Mouse (Mus musculus) thymus, adult 2 months (tissue): ENCODE data around the gene Sdc4. TPM values are rescaled to one million over a fixed set of nuclear protein-coding genes. Genes with fewer than 3 reads are reported as not detected.

Source experiments
- DNase-seq: peaks from one replicate; pipeline ENCODE4 v3.0.0; 2021
- H3K27ac ChIP-seq: fragments of 200-500 bp; 2 replicates; pipeline ENCODE4 v1.5.1; 2012; ENCODE audit warnings: low read length, control low read depth; ENCODE audit not compliant: control insufficient read depth, insufficient read depth
- H3K27me3 ChIP-seq: fragments of 200-500 bp; 2 replicates; pipeline ENCODE4 v1.6.1; 2012; ENCODE audit warnings: mild to moderate bottlenecking, low read length, moderate library complexity, mixed read lengths; ENCODE audit not compliant: control insufficient read depth, insufficient read depth
- H3K36me3 ChIP-seq: fragments of 200-500 bp; 2 replicates; pipeline ENCODE4 v1.6.1; 2012; ENCODE audit warnings: mild to moderate bottlenecking, low read length, moderate library complexity; ENCODE audit not compliant: control insufficient read depth, insufficient read depth
- H3K4me1 ChIP-seq: fragments of 200-500 bp; replicated peaks from 2 replicates; pipeline ENCODE4 v1.6.1; 2012; ENCODE audit warnings: low read length; ENCODE audit not compliant: control insufficient read depth, insufficient read depth
- H3K4me3 ChIP-seq: fragments of 200-500 bp; 2 replicates; pipeline ENCODE4 v1.5.1; 2012; ENCODE audit warnings: mild to moderate bottlenecking, low read length, control low read depth, moderate library complexity; ENCODE audit not compliant: control insufficient read depth, insufficient read depth
- CTCF ChIP-seq: fragments of 200-500 bp; IDR thresholded peaks from 2 replicates; pipeline ENCODE4 v1.5.1; 2012; ENCODE audit warnings: mild to moderate bottlenecking, control low read depth, low read length, moderate library complexity, borderline replicate concordance; ENCODE audit not compliant: control insufficient read depth, poor library complexity, insufficient read depth; ENCODE audit errors: extremely low read depth
- POLR2A ChIP-seq: fragments of 200-500 bp; IDR thresholded peaks from 2 replicates; pipeline ENCODE4 v1.6.1; 2012; ENCODE audit warnings: mild to moderate bottlenecking, low read length, control low read depth, moderate library complexity; ENCODE audit not compliant: control insufficient read depth, poor library complexity, insufficient read depth; ENCODE audit errors: extremely low read depth
- WGBS: fragments of 180-500 bp; shearing (Covaris S2); methylation state at CpG from one replicate; pipeline ENCODE4 v1.1.7; 2018; 5-methylcytosine and 5-hydroxymethylcytosine counted together
- polyA plus RNA-seq: library from polyadenylated mRNA; depleted of rRNA; stranded (reverse); fragments of >200 nt; gene quantifications from 2 replicates; pipeline ENCODE4 v1.2.3, GENCODE M21; 2012

Gene Sdc4
- polyA plus RNA-seq, 1 experiment: 18.6 TPM

DNA sequence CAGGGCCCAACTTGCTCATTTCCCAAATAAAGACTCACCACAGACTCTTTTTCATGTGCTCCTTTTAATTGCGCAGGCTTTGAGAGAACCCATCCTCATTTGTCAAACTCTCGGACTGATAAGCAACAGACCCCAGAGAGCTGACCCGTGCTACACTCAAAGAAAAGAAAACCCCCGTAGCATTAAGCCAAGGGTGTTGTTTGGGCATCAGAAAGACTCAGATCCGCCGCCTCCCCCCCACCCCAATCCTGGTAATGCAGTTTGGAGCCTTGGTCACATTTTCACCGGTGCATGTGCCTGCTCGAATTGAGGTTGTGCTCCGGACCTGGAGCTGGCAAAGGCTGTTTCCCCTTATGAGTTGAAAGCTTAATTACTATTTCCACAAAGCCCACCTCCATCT, 38.6 kb downstream of the Sdc4 start, which contains the start of gene Matn4:
Matn4 (minus strand) TSS at position 101 of the 400 bp plus-strand sequence.
- WGBS: 31% methylated on average over 9 of the region's 9 CpGs
- peaks cover 9% of the 10 kb centered on the region; the same call in 1 of the 2 replicates for H3K27me3 ChIP-seq
- no peak for DNase-seq
- TF ChIP-seq CTCF: no peak
- no peak for TF ChIP-seq POLR2A
- H3K4me3 ChIP-seq: no peak within 1 kb of the TSS
- no peaks in the 10 kb centered on the region for H3K36me3 ChIP-seq
- no peak within 1 kb of the TSS for H3K27ac ChIP-seq
- H3K4me1 ChIP-seq: no peaks in the 10 kb centered on the region; the same call in 1 of the 2 replicates

DNA sequence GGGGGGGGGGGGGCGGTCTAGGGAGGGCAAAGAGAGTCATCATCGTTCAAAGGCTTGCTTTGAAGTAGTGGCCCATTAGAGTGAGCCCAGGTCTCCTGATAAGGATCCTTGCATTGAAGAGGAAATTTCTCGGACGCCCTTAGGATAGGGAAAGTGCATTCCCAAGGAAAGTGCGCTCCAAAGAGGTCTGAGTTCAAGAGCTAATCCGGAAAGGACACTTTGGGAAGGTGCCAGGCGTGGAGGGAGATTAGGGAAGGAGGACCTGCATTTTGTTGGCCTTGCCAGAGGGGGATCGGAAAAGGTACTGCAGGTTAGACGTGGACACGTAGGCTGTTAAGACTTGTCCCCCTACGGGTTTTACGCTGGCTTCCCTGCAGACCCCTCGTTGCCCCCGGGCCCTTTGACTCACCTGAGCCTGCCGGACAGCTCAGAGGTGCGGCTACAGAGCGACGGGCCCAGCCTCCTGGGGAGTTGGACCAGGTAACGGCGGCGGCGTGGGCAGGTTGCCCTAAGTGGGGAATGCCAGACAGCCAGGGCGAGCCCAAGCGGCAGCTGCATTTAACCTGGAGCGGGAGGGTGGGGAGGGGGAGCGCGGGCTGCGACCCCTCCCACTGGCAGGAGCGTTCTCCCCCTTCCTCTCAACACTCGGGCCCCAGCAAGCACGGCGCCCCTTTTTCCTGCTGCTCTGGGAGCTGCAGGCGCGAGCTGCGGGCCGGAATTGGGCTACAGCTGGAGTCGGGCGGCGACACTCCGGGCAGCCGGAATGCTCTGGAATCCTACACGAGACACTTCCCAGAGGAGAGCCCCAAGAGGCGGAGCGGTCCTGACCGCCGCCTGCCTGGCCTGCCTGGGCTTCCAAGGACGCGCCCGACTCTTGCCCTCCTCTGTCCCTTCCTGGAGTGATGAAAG, 39.4 kb downstream of the Sdc4 start:
- TF ChIP-seq POLR2A (no peak), CTCF (no peak)

DNA sequence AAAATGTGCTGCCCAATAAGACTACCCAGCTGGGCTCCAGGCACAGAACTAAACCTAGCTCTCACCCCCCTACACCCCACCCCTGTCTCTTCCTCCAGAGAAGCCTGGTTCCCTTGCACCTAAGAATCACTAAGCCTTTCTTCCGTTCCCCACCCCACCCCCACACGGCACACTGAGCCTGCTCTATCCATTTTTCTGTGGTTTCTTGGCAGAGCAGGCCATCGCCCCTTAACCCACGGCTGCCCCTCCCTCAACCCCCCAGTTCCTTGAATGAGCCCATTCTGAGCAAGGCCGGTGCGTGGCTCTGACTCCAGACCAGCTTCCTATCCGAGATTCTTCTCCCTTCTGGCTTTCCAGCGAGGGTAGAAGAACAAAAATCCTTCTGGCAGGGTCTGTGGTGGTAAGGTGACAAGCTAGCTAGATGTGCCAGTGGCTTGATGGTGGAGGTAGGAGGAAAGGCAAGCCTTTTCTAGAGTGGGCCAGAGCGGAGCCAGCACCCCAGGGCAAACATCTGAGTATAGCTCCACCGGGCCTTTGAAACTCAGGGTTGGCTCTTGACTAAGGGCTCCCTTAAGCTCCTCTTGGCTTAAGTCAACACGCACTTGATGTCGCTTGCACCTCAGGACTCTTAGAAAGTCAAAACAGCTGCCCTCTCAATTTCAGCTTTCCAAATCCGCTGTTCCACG, 40.1 kb downstream of the Sdc4 start:
- Histone ChIP-seq H3K4me1 (no peaks in the 10 kb centered on the region; the same call in 1 of the 2 replicates), H3K4me3 (no peak overlapping the region), H3K27ac (no peak overlapping the region), H3K36me3 (no peaks in the 10 kb centered on the region), H3K27me3 (peaks cover 9% of the 10 kb centered on the region; the same call in 1 of the 2 replicates)
- TF ChIP-seq POLR2A: no peak
- TF ChIP-seq CTCF: no peak
- WGBS: 28% methylated on average over 14 of the region's 14 CpGs
- no peak for DNase-seq

More for the DNA sequence above, 39.4 kb downstream of the Sdc4 start:
- Histone ChIP-seq H3K4me1 (no peaks in the 10 kb centered on the region; the same call in 1 of the 2 replicates), H3K27me3 (peaks cover 9% of the 10 kb centered on the region; the same call in 1 of the 2 replicates), H3K4me3 (no peak overlapping the region), H3K27ac (no peak overlapping the region), H3K36me3 (no peaks in the 10 kb centered on the region)
- no peak for DNase-seq
- WGBS: 12% methylated on average over 49 of the region's 49 CpGs

DNA sequence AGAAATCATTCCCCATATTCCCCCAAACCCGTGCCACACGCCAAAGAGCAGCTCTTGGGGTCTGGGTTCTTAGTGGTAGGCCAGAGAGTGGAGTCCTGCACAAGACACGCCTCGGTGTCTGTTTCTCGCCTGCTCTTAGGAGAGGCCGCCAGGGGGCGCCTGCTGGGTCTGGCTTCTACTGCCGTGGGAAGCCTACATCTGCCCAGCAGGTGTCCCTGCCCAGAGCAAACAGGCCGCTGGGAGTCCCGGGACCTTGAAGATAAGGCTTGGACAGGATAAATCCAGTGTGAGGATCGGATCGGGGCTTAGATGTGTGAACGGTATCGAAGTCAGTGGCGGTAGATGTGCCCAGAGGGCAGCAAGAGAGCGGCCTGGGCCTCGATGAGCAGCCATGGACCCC, 40.8 kb downstream of the Sdc4 start, which contains the start of gene Rbpjl:
Rbpjl (plus strand) TSS at position 236 of the 400 bp plus-strand sequence.
- no peak within 1 kb of the TSS for H3K4me3 ChIP-seq
- H3K27me3 ChIP-seq: peaks cover 5% of the 10 kb centered on the region; the same call in 1 of the 2 replicates
- TF ChIP-seq POLR2A (no peak), CTCF (peak; percentile 93)
- H3K4me1 ChIP-seq: no peaks in the 10 kb centered on the region; the same call in 1 of the 2 replicates
- H3K36me3 ChIP-seq: no peaks in the 10 kb centered on the region
- peak; percentile 71 for DNase-seq
- no peak within 1 kb of the TSS for H3K27ac ChIP-seq
- 11% methylated on average over 17 of the region's 17 CpGs for WGBS

DNA sequence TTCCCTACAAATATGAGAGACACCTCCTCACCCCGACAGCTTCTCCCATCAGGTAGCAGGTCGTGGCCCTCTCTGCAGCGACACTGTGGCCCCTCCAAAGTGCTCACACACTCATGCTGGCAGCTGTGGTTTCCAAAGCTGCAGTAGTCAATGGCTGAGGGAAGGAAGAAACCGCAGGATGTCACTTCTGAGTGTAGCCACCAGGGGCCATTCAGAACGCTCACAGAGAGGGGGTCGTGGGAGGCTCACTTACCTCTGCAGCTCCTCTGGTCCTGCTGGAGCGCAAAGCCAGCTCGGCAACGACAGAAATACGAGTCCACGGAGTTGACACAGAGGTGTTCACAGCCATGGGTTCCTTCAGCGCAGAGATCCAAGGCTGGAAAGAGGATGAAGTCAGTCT, 46.8 kb downstream of the Sdc4 start:
- TF ChIP-seq POLR2A (no peak), CTCF (no peak)
- Histone ChIP-seq H3K4me3 (no peak overlapping the region), H3K36me3 (no peaks in the 10 kb centered on the region), H3K27me3 (no peaks in the 10 kb centered on the region; the same call in 1 of the 2 replicates), H3K27ac (no peak overlapping the region), H3K4me1 (no peaks in the 10 kb centered on the region)
- 68% methylated on average over 12 of the region's 12 CpGs for WGBS
- no peak for DNase-seq

DNA sequence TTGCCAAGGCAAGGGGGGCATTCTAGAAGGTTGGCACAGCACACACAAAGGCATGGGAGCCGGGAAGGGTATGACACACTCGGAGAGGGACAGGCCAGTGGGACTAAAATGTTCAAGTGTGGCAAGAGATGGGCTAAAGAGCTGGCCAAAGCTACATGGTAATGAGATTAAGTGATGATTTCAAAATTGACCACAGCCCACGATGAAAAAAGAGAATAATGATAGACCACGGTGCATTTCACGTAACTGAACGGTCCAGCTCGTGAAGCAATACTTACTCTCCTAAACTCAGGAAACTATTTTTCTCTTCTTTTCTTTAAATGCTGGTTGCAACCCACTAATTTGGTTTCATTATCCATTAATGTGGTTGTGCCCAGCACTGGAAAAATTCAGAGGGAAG, 47.6 kb downstream of the Sdc4 start:
- WGBS: 77% methylated on average over 7 of the region's 7 CpGs
- H3K4me3 ChIP-seq: no peak overlapping the region
- no peaks in the 10 kb centered on the region for H3K4me1 ChIP-seq
- no peak for TF ChIP-seq CTCF
- TF ChIP-seq POLR2A: no peak
- no peak overlapping the region for H3K27ac ChIP-seq
- no peaks in the 10 kb centered on the region for H3K36me3 ChIP-seq
- no peaks in the 10 kb centered on the region; the same call in 1 of the 2 replicates for H3K27me3 ChIP-seq
- no peak for DNase-seq
